Mouse (Mus musculus) embryonic stem cell, embryonic (primary cell): ENCODE measurements at regions not wholly inside any gene's neighbourhood (a gene's known extent, or its start where the extent isn't known, plus 50 kb on each side); places are given as distances from the start of the nearest gene placed in this dataset.

Experiments
- CTCF ChIA-PET, 4 experiments: fragments of 300-600 bp in 2 of 4; fragments of 350-600 bp in 2 of 4; sonication (Branson Sonifier 250); formaldehyde crosslinking; loops; one replicate each; lab custom pipeline; 2022; ENCODE audit warnings: inconsistent platforms in 2 of 4; lab: Charles Lee
- POLR2A ChIA-PET, 4 experiments: fragments of 300-600 bp in 2 of 4; fragments of 350-600 bp in 2 of 4; sonication (Branson Sonifier 250); formaldehyde crosslinking; loops; one replicate each; lab custom pipeline; 2022; ENCODE audit warnings: antibody characterized with exemption in 4 of 4, inconsistent platforms in 1 of 4; lab: Charles Lee

DNA sequence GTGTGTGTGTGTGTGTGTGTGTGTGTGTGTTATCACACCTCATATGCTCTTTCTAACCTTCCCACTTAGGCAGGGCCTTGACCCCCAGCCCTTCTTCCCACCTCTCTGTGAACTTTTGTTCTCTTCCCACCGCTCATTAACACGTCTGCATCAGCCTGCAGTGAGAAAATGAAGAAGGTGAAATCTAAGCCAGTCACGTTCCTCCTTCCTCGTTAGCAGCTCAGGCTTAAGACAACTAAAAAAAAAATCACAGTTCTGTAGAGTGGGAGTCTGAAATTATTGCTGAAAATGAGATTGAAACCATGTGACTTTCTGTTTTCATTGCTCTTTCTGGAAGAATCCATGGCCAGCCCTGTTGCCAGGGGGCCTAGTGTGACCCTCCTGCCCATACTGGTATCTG, 420.7 kb downstream of the Pdcd6ip start:
- ChIA-PET CTCF (no interaction called here), POLR2A (no interaction called here)

GRCm38 (mm10) chr9:113283244-113283643, 424.8 kb downstream of the Pdcd6ip start:
- CTCF ChIA-PET = interaction anchor here in 1 of 4 experiments (0.5 kb wide), 1 partner anchor 19 kb away, joined by 3 read pairs; no protein-coding TSS in a partner anchor
- POLR2A ChIA-PET = no interaction called here

GRCm38 (mm10) chr9:113270595-113270994, 437.5 kb downstream of the Pdcd6ip start:
- POLR2A ChIA-PET = no interaction called here
- CTCF ChIA-PET = no interaction called here

DNA sequence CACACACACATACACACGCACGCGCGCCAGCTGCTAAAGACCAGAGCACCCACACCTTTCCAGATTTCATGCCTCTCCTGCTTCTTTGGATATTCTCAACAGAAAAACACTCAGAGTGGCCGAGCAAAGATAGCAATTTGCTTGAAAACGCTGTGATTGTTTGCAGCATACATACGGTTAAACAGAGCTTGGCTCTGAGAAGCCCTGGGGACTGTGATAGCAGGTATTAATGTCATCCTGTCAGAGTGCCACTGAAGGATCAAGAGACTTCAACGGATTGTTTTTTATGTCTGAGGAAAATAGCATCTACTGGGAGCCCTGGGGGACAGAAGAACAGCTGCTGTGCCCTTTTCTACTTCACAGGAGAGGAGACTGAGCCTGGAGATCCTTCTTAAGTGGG, 440.4 kb downstream of the Pdcd6ip start:
- CTCF ChIA-PET = no interaction called here
- POLR2A ChIA-PET = no interaction called here

GRCm38 (mm10) chr9:113263636-113264035, 444.4 kb downstream of the Pdcd6ip start:
- CTCF ChIA-PET = no interaction called here
- POLR2A ChIA-PET = no interaction called here

- ChIA-PET CTCF (no interaction called here), POLR2A (no interaction called here)
These were observed 447.8 kb downstream of the Pdcd6ip start for GRCm38 (mm10) chr9:113260296-113260695.

DNA sequence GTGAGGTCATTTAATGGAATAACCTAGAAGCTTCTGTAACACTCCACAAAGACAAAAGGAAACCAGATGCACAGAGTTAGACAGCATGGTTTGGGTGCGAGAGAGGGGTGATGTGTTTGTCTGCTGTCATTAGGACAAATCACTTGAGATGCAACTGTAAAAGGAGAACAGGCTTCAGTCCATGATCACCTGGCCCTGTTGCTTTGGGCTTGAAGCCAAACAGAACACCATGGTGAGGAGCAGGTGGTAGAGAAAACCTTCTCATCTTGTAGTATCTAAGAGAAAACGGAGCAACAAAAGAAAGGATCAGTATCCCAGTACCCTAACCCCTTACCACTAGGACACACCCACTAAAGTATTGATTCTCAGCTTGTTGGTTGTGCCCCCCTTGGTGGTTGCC, 449.5 kb downstream of the Pdcd6ip start:
- ChIA-PET CTCF (no interaction called here), POLR2A (no interaction called here)

- CTCF ChIA-PET = interaction anchor here in 2 of 4 experiments (0.5 to 1.5 kb wide), 2 partner anchors 52 to 206 kb away, joined by 3 to 5 read pairs; no protein-coding TSS in a partner anchor
- POLR2A ChIA-PET = no interaction called here
These were observed 459.3 kb downstream of the Pdcd6ip start for GRCm38 (mm10) chr9:113248703-113249274.

DNA sequence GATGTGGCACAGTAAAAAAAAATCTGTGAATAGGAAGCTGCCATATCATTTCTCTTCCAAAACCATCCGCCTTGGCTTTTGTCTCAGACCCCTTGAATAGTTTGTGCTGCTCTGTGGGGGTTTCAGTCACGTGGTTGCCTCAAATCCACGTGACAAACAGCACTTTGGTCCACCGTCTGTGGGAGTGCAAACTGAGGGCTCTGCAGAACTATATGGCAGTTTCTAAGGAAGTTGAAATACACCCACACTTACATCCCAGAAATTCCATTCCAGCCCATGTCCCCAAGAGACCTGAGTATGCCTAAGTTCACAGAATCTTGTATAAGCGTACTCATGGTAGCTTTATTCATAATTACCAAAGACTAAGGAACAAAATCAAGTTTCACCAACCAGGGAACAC, 460.1 kb downstream of the Pdcd6ip start:
- ChIA-PET CTCF (interaction anchor here in 1 of 4 experiments (1.5 kb wide), 1 partner anchor 53 kb away, joined by 3 read pairs; no protein-coding TSS in a partner anchor), POLR2A (no interaction called here)

GRCm38 (mm10) chr9:113243870-113244269, 464.2 kb downstream of the Pdcd6ip start:
- ChIA-PET POLR2A (interaction anchor here in 1 of 4 experiments (0.6 kb wide), 1 partner anchor 145 kb away, joined by 4 read pairs; no protein-coding TSS in a partner anchor), CTCF (no interaction called here)

DNA sequence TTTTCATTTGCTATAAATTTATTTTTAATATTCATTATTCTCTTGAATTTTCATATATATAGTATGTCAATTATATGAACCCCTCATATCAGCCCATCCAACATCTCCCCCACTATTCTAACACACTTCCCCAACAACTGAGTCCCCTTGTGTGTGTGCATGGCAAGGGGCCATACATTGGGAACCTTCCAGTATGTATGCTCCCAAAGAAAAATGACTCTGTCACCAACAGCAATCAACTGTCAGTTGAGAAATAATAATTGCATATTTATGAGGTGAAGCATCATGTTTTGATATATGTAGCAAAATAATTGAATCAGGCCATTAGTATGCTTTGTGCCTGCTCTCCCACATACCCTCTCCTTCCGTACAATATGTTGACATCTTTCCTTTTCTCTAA, 474.7 kb downstream of the Pdcd6ip start:
- ChIA-PET POLR2A (no interaction called here), CTCF (no interaction called here)

DNA sequence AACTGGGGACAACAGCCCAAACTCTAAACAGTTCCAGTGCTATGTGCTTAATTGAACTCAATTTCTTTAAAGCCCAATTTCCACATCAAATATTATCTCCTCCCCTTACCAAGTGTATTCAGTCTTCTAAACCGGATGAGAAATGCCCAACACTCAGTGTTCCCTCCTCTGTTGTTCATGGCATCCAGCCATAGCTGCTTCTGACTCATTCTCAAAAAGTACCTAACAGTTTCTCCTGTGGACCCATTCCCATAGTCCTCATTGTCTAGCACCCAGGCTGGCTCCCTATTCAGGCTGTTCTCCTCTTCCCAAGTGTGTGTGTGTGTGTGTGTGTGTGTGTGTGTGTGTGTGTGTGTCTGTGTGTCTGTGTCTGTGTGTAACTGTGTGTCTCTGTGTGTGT, 478.7 kb downstream of the Pdcd6ip start:
- ChIA-PET POLR2A (no interaction called here), CTCF (no interaction called here)

- CTCF ChIA-PET = no interaction called here
- POLR2A ChIA-PET = interaction anchor here in 1 of 4 experiments (0.6 kb wide), 2 partner anchors 60 to 162 kb away, joined by 3 to 5 read pairs; no protein-coding TSS in a partner anchor
These were observed 494.1 kb downstream of the Pdcd6ip start for GRCm38 (mm10) chr9:113213930-113214329.

GRCm38 (mm10) chr9:113212389-113212788, 495.7 kb downstream of the Pdcd6ip start:
- CTCF ChIA-PET = no interaction called here

GRCm38 (mm10) chr9:113208181-113208580, 499.9 kb downstream of the Pdcd6ip start:
- CTCF ChIA-PET = no interaction called here
- POLR2A ChIA-PET = no interaction called here

More at GRCm38 (mm10) chr9:113212389-113212788, 495.7 kb downstream of the Pdcd6ip start:
- POLR2A ChIA-PET = no interaction called here

- CTCF ChIA-PET = no interaction called here
- POLR2A ChIA-PET = interaction anchor here in 1 of 4 experiments (0.6 kb wide), 1 partner anchor 24 kb away, joined by 5 read pairs; no protein-coding TSS in a partner anchor
These were observed 508.8 kb downstream of the Pdcd6ip start for GRCm38 (mm10) chr9:113199241-113199640.

- POLR2A ChIA-PET = interaction anchor here in 1 of 4 experiments (0.6 kb wide), 1 partner anchor 14 kb away, joined by 3 read pairs; no protein-coding TSS in a partner anchor
- CTCF ChIA-PET = no interaction called here
These were observed 512.5 kb downstream of the Pdcd6ip start for GRCm38 (mm10) chr9:113195556-113195955.

- ChIA-PET CTCF (no interaction called here), POLR2A (no interaction called here)
These were observed 515.3 kb downstream of the Pdcd6ip start for GRCm38 (mm10) chr9:113192773-113193172.

- CTCF ChIA-PET = no interaction called here
- POLR2A ChIA-PET = no interaction called here
These were observed 516.9 kb downstream of the Pdcd6ip start for GRCm38 (mm10) chr9:113191163-113191562.

DNA sequence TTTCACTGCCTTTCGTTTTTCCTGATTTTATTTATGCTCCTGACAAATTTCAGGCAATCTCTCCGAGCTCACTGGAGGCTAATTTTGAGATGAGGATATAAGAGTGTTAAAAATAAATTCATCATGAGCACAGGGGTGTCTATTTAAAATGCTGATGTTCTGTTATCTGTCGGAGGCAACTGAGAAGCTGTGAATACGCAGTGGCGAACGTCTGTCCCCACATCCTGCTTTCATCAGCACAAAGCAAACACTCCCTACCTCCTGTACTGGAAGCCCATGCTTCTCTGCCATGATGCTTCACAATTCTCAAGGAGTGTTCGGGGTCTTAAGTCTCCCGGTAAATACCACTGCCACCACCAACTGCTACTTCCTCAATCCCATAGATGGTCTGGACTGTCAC, 526.9 kb downstream of the Pdcd6ip start:
- ChIA-PET POLR2A (no interaction called here), CTCF (no interaction called here)

GRCm38 (mm10) chr9:113177918-113178235, 530.2 kb downstream of the Pdcd6ip start:
- ChIA-PET CTCF (interaction anchor here in 1 of 4 experiments (0.7 kb wide), 1 partner anchor 530 kb away, joined by 3 read pairs; no protein-coding TSS in a partner anchor), POLR2A (no interaction called here)
